Mouse (Mus musculus) midbrain, embryonic 12.5 days (tissue): ENCODE results near the gene Agpat1. TPM values are rescaled to one million over a fixed set of nuclear protein-coding genes. Genes with fewer than 3 reads are reported as not detected.

Experiments
- ATAC-seq: fragments of 200-750 bp; cut with Nextera tagmentation; 2 replicates; pipeline ENCODE4 v1.8.0; 2017; ENCODE audit warnings: low read depth, moderate TSS enrichment, moderate library complexity; ENCODE audit not compliant: low FRiP score
- H3K27ac ChIP-seq: fragments of 300-500 bp; sonication (generic); replicated peaks from 2 replicates; pipeline ENCODE4 v1.5.1; 2016; ENCODE audit warnings: mild to moderate bottlenecking
- H3K27me3 ChIP-seq: fragments of 300-500 bp; sonication (generic); 2 replicates; pipeline ENCODE4 v1.6.1; 2016; ENCODE audit warnings: mild to moderate bottlenecking
- H3K36me3 ChIP-seq: fragments of 300-500 bp; sonication (generic); 2 replicates; pipeline ENCODE4 v1.6.1; 2016
- H3K4me1 ChIP-seq: fragments of 300-500 bp; sonication (generic); 2 replicates; pipeline ENCODE4 v1.6.1; 2016
- H3K4me2 ChIP-seq: fragments of 300-500 bp; sonication (generic); replicated peaks from 2 replicates; pipeline ENCODE4 v1.6.1; 2016; ENCODE audit warnings: mild to moderate bottlenecking, moderate library complexity
- H3K4me3 ChIP-seq: fragments of 300-500 bp; sonication (generic); 2 replicates; pipeline ENCODE4 v1.5.1; 2016; ENCODE audit warnings: mild to moderate bottlenecking
- H3K9ac ChIP-seq: fragments of 300-500 bp; sonication (generic); replicated peaks from 2 replicates; pipeline ENCODE4 v1.6.1; 2016; ENCODE audit warnings: mild to moderate bottlenecking, moderate library complexity
- H3K9me3 ChIP-seq: fragments of 300-500 bp; sonication (generic); 2 replicates; pipeline ENCODE4 v1.6.1; 2016; ENCODE audit warnings: mild to moderate bottlenecking
- WGBS: fragments of 180-500 bp; shearing (Covaris S2); methylation state at CpG from one replicate; pipeline ENCODE4 v1.1.7; 2016; 5-methylcytosine and 5-hydroxymethylcytosine counted together
- polyA plus RNA-seq: library from polyadenylated mRNA; unstranded; fragments of >200 nt; fragmentation: Nextera tagmentation; extraction: Ambion mirVana; gene quantifications from 2 replicates; pipeline ENCODE4 v1.2.1, GENCODE M21; 2016

Agpat1 gene
- polyA plus RNA-seq, 1 experiment from 2014 or later = 86.2 TPM

DNA sequence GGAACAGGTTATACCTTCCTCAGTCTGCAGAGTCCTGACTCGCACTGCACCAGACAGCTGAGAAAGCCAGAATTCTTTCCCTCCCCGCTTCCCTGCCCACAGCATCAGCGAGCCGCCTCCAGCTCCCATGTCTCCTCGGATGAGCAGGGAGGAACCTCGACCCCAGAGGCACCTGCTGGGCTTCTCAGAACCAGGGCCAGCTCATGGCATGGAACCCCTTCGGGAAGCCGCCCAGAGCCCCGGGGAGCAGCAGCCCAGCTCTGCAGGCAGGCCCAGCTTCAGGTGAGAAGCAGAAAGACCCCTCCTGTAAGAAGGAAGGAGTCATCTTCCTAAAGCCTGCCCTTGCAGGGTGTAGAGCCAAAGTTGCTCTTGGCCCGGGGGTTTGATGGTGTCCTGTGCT, 48.5 kb downstream of the Agpat1 start:
- H3K4me1 ChIP-seq = peaks cover 11% of the 10 kb centered on the region
- no peaks in the 10 kb centered on the region for H3K9me3 ChIP-seq
- H3K4me3 ChIP-seq = no peak overlapping the region
- peaks cover 62% of the 10 kb centered on the region for H3K36me3 ChIP-seq
- H3K4me2 ChIP-seq = no peak overlapping the region
- H3K9ac ChIP-seq = no peak overlapping the region
- WGBS = 89% methylated on average over 10 of the region's 10 CpGs
- no peaks in the 10 kb centered on the region for H3K27me3 ChIP-seq
- no peak for ATAC-seq
- no peak overlapping the region for H3K27ac ChIP-seq

DNA sequence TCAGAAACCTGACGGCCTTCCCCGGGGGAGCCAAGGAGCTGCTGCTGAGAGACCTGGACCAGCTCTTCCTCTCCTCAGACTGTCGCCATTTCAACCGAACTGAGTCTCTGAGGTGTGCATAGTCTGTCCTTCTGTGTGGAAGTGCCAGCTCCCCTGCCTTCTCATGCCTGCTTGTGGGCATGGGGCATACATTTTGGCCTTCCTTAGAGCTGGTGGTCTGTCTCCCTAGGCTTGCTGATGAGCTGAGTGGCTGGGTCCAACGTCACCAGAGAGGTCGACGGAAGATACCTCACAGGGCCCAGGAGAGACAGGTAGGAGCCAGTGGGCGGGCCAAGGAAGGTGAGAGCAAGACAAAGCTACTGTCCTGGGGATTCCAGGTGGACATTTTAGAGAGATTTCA, 48.9 kb downstream of the Agpat1 start:
- 91% methylated on average over 8 of the region's 8 CpGs for WGBS
- no peak overlapping the region for H3K27ac ChIP-seq
- no peak overlapping the region for H3K4me3 ChIP-seq
- peaks cover 62% of the 10 kb centered on the region for H3K36me3 ChIP-seq
- no peak for ATAC-seq
- no peak overlapping the region for H3K9ac ChIP-seq
- H3K4me2 ChIP-seq = no peak overlapping the region
- no peaks in the 10 kb centered on the region for H3K27me3 ChIP-seq
- no peaks in the 10 kb centered on the region for H3K9me3 ChIP-seq
- H3K4me1 ChIP-seq = peaks cover 7% of the 10 kb centered on the region

DNA sequence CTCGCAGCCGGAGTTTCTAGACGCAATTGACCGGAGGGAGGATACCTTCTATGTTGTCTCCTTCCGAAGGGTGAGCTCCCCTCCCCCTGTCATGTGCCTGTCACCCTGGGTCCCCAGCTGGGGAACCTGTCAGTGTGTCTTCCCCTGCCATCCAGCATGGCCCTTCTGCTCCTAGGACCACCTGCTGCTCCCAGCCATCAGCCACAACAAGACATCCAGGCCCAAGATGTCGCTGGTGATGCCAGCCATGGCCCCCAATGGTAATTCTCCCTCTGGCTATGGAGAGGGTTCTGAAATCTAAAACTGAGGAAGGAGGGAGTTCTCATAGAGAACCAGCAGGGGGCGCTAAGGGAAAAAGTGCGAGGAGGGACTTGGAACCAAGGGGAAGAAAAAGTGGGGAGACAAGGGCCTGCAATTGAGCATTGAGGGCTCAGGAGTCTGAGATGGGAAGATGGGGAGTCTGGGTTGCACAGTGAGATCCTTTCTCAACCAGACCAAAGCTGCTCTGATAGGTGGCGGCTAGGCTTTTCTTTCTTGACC, 49.8 kb downstream of the Agpat1 start:
- Histone ChIP-seq H3K9me3 (no peaks in the 10 kb centered on the region), H3K36me3 (peaks cover 62% of the 10 kb centered on the region), H3K4me2 (no peak overlapping the region), H3K27me3 (no peaks in the 10 kb centered on the region), H3K9ac (no peak overlapping the region), H3K27ac (no peak overlapping the region), H3K4me3 (no peak overlapping the region), H3K4me1 (no peaks in the 10 kb centered on the region; the same call in 1 of the 2 replicates)
- no peak for ATAC-seq
- 64% methylated on average over 9 of the region's 9 CpGs for WGBS

DNA sequence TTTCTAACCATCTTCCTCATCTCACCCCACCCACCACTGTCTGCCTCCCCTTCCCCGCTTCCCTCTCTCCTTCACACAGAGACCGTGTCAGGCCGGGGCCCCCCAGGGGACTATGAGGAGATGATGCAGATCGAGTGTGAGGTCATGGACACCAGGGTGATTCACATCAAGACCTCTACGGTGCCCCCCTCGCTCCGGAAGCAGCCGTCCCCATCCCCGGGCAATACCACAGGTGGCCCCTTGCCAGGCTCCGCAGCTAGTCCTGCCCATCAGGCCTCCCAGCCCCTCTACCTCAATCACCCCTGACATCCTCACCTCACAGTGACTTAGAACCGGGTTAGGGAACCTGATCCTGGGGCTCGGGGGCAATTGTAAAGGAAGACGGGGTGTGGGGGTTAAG, 50.3 kb downstream of the Agpat1 start:
- no peak overlapping the region for H3K27ac ChIP-seq
- H3K27me3 ChIP-seq = peaks cover 5% of the 10 kb centered on the region
- ATAC-seq = no peak
- no peaks in the 10 kb centered on the region for H3K9me3 ChIP-seq
- H3K4me2 ChIP-seq = no peak overlapping the region
- peaks cover 56% of the 10 kb centered on the region for H3K36me3 ChIP-seq
- H3K4me1 ChIP-seq = no peaks in the 10 kb centered on the region; the same call in 1 of the 2 replicates
- H3K9ac ChIP-seq = no peak overlapping the region
- no peak overlapping the region for H3K4me3 ChIP-seq
- WGBS = 95% methylated on average over 13 of the region's 13 CpGs

DNA sequence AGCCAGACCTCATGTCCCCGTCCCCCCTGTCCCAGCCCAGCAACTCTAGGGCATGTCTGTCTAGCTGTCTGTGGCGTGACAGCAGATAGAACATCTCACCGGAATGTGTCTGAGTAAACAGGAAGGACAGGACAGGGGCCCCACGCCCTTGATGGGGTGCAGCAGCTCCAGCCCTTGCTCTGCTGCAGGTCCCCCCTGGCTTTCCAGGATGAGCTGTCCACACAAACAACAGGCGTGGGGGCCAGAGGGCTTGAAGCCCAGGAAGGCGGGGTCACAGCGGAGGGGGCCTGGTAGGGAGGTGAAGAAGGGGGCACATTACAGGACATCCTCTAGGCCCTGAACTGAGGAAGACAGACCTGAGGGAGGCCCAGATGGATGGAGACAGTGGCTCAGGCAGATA, 51.1 kb downstream of the Agpat1 start:
- H3K36me3 ChIP-seq = peaks cover 49% of the 10 kb centered on the region
- 91% methylated on average over 7 of the region's 7 CpGs for WGBS
- H3K27me3 ChIP-seq = peaks cover 12% of the 10 kb centered on the region
- H3K27ac ChIP-seq = no peak overlapping the region
- no peak overlapping the region for H3K4me3 ChIP-seq
- H3K4me2 ChIP-seq = no peak overlapping the region
- no peaks in the 10 kb centered on the region; the same call in 1 of the 2 replicates for H3K4me1 ChIP-seq
- H3K9me3 ChIP-seq = no peaks in the 10 kb centered on the region
- no peak for ATAC-seq
- H3K9ac ChIP-seq = peak overlapping the region; percentile 24

DNA sequence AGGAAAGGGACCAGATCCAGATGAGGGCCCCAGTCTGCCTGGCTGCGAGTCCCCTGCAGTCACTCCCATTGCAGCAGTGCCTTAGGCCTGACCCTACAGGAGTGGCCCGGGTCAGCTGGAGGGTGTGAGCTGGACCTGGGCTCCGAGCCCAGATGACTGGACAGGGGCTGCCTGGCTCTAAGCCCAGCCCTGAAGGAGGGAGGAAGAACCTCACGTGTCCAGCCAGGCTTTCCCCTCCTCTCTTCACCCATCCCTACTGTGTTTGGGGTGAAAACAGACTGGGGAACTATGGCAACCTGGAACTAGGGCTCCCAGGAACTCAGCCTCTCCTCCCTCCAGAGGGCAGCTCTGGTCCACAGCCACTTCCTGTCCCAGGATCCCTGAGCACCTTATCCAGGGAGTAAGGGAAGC, 51.5 kb downstream of the Agpat1 start:
- Histone ChIP-seq H3K27me3 (peaks cover 17% of the 10 kb centered on the region), H3K9ac (peak overlapping the region; percentile 24; the same call in 1 of the 2 replicates), H3K36me3 (peaks cover 44% of the 10 kb centered on the region), H3K9me3 (no peaks in the 10 kb centered on the region), H3K4me2 (no peak overlapping the region), H3K27ac (no peak overlapping the region), H3K4me3 (no peak overlapping the region), H3K4me1 (no peaks in the 10 kb centered on the region; the same call in 1 of the 2 replicates)
- ATAC-seq = no peak
- whole genome bisulfite sequencing = 70% methylated on average over 4 of the region's 4 CpGs

DNA sequence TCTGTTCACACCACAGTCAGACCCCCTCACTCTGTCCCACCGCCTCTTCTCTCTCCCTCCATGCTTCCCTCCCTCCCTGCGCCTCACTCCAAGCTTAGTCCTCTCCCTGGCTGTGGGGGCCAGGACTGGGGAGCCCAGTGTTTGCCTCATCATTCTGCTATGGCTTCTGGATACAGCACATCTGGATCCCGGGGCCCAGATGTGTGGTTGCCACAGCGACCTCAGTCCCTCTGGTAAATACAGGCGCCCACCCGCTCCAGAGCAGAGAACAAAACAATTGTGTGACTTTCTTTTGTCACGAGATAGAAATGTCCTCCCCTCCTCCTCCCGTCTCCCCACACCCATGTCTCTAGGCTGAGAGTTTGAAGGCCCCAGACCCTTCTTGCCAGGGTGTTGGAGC, 52.6 kb downstream of the Agpat1 start:
- no peak overlapping the region for H3K4me3 ChIP-seq
- peaks cover 33% of the 10 kb centered on the region for H3K36me3 ChIP-seq
- no peak overlapping the region for H3K27ac ChIP-seq
- H3K9ac ChIP-seq = no peak overlapping the region
- peaks cover 6% of the 10 kb centered on the region for H3K4me1 ChIP-seq
- WGBS = 37% methylated on average over 8 of the region's 8 CpGs
- H3K27me3 ChIP-seq = peaks cover 27% of the 10 kb centered on the region
- no peak for ATAC-seq
- H3K9me3 ChIP-seq = no peaks in the 10 kb centered on the region
- no peak overlapping the region for H3K4me2 ChIP-seq

DNA sequence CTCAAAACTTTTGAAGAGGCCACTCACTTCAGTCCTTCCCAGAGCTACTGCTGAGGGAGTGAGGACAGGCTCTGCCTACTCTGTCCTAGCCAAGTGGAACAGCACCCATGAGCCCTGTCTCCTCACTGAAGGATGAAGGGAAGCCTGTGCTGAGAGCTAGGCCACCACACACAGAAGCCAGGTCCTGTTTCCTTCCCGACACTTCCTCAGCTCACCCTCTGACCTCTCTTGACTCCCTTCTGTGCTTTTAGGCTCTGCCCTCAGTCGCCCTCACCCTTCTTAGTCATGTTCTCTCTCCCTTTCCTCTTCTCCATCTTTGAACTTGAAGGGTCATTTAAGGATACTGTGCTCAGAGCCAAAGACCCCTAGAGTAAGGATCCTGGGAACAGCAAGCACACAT, 53.2 kb downstream of the Agpat1 start:
- Histone ChIP-seq H3K4me2 (no peak overlapping the region), H3K4me3 (no peak overlapping the region), H3K27ac (no peak overlapping the region), H3K9me3 (no peaks in the 10 kb centered on the region), H3K27me3 (peaks cover 28% of the 10 kb centered on the region), H3K9ac (no peak overlapping the region), H3K36me3 (peaks cover 27% of the 10 kb centered on the region), H3K4me1 (peaks cover 6% of the 10 kb centered on the region)
- ATAC-seq = no peak
- whole genome bisulfite sequencing = 35% methylated on average over 2 of the region's 2 CpGs

DNA sequence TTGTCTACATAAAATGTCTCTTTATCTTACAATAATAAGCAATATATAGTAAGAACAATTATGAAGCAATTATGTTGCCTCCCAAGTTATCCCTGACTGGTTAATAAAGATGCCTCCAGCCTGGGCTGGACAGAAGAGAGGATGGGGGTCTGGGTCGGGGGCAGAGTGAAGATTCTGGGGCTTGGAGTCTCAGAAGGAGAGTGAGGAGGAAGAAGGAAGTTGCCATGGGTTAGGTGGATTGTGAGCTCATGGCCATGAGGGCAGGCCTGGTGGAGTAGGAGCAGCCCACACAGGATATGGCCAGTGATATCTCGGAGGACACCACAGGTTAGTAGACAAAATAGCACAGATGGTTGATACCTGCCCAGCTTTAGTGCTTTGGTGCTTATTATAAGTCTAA, 54.1 kb downstream of the Agpat1 start:
- WGBS = 86% methylated on average over 2 of the region's 2 CpGs
- H3K9ac ChIP-seq = no peak overlapping the region
- H3K4me2 ChIP-seq = no peak overlapping the region
- peaks cover 32% of the 10 kb centered on the region for H3K27me3 ChIP-seq
- H3K9me3 ChIP-seq = no peaks in the 10 kb centered on the region
- H3K27ac ChIP-seq = no peak overlapping the region
- no peak for ATAC-seq
- no peak overlapping the region for H3K4me3 ChIP-seq
- peaks cover 6% of the 10 kb centered on the region for H3K4me1 ChIP-seq
- H3K36me3 ChIP-seq = peaks cover 19% of the 10 kb centered on the region

DNA sequence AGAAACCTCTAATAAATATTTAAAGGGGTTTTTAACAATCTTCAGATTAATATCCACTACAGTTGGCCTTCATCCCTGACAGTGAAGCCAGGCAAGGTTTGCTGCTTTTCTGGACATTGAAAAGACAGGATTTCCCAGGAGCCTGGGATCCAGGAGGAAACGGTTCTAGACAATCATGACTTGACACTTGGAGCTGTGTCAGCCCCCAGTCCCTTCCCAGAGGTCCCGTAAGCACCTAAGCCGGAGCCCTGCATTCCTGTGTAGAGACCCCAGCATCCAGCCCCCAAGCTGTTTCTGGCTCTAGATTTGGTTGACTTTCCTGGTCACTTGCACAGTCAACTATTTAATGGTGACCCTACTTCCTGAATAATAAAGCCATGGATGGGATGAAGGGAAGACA, 54.5 kb downstream of the Agpat1 start:
- Histone ChIP-seq H3K27ac (no peak overlapping the region), H3K4me3 (no peak overlapping the region), H3K9me3 (no peaks in the 10 kb centered on the region), H3K4me1 (peaks cover 6% of the 10 kb centered on the region), H3K9ac (no peak overlapping the region), H3K36me3 (peaks cover 14% of the 10 kb centered on the region), H3K27me3 (peaks cover 36% of the 10 kb centered on the region), H3K4me2 (no peak overlapping the region)
- no peak for ATAC-seq
- WGBS = 89% methylated on average over 3 of the region's 3 CpGs

DNA sequence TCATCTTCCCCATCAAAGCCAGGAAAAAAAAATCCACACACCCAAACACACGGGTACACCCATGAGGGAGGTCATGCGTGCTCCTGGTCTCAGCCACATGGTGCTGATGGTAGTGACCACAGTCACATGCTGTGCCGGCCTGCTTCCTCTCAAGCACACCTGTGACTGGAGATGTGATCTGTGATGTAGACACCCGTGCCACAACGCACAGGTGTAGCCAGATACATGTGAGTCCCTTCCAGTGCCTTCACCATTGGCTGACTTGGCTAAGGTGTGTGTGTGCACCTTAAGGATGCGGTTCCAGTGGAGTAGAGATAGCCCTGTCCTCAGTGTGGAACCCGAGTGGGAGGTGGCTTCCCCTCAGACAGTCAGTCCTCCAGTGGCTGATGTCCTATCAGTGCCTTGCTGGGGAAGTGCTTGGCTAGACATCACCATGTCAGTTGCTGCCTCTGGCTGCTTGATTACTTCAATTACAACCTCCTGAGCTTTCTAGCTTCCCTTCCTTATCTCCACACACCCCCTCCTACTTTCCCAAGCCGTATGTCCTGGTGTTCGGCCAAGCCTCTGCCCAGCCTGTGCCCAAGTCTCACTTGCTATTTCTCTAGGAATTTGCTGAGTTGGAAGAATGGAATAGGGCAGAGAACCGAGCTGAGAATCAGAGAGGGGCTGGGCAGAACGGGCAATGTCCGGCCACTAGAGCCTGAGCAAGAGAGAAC, 55.3 kb downstream of the Agpat1 start:
- Histone ChIP-seq H3K9ac (no peak overlapping the region), H3K27me3 (peaks cover 41% of the 10 kb centered on the region), H3K4me2 (no peak overlapping the region), H3K27ac (no peak overlapping the region), H3K4me3 (no peak overlapping the region), H3K36me3 (peaks cover 9% of the 10 kb centered on the region), H3K4me1 (peaks cover 6% of the 10 kb centered on the region), H3K9me3 (no peaks in the 10 kb centered on the region)
- no peak for ATAC-seq
- 75% methylated on average over 12 of the region's 12 CpGs for WGBS

DNA sequence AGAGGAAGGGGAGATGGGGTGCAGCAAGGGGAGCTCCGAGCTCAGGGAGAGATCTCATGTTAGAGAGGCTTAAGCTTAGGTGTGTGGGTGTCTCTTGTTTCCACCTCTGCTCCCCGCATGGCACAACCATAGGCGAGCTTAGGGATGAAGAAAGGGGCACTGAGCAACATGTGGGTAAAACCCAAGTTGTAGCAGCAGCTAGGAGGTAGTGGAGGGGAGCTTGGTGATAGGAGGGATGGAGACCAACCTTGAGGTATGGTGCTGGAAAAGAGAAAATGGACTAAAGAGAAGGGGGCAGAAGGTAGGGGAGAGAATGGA, 55.8 kb downstream of the Agpat1 start:
- Histone ChIP-seq H3K9me3 (no peaks in the 10 kb centered on the region), H3K4me1 (peaks cover 6% of the 10 kb centered on the region), H3K27ac (no peak overlapping the region), H3K36me3 (peaks cover 4% of the 10 kb centered on the region), H3K27me3 (peaks cover 46% of the 10 kb centered on the region), H3K4me2 (no peak overlapping the region), H3K4me3 (no peak overlapping the region), H3K9ac (no peak overlapping the region)
- WGBS = 67% methylated on average over 3 of the region's 3 CpGs
- ATAC-seq = no peak
